Mouse (Mus musculus): ENCODE measurements around the gene Plcg2. TPM values are rescaled to one million over a fixed set of nuclear protein-coding genes. Genes with fewer than 3 reads are reported as not detected.

Gene Plcg2
- polyA plus RNA-seq, 1 experiment from 2014 or later, result 2.0 TPM

DNA sequence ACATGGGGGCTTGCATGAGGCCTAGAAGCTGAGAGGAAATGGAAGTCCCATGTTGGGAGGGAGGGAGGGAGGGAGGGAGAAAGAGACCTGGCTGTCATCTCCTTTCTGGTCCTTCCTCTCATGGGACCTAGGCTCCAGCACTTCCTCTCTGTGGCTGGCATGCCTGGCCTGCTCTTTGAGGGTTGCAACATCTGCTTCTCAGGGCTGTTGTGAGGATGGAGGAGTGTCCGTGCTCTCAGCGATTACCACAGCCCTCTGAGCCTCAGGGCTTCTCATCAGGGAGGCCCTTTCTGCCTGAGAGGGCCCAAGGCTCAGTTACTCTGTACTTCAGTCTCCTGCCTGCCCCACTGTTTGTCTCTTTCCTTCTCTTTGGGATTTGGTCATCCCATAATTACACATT, 28.1 kb downstream of the Plcg2 start:
- H3K4me2 ChIP-seq (replicated peaks), result no peak overlapping the region
- H3K9ac ChIP-seq (replicated peaks), result no peak overlapping the region
- no peaks in the 10 kb centered on the region for H3K4me1 ChIP-seq
- H3K36me3 ChIP-seq, result no peaks in the 10 kb centered on the region
- H3K27ac ChIP-seq (replicated peaks), result no peak overlapping the region
- no peaks in the 10 kb centered on the region for H3K27me3 ChIP-seq
- 41% methylated on average over 2 of the region's 2 CpGs for WGBS
- ATAC-seq (ENCODE audit: low FRiP score, low read depth), result no peak
- no peaks in the 10 kb centered on the region for H3K9me3 ChIP-seq
- no peak overlapping the region for H3K4me3 ChIP-seq

DNA sequence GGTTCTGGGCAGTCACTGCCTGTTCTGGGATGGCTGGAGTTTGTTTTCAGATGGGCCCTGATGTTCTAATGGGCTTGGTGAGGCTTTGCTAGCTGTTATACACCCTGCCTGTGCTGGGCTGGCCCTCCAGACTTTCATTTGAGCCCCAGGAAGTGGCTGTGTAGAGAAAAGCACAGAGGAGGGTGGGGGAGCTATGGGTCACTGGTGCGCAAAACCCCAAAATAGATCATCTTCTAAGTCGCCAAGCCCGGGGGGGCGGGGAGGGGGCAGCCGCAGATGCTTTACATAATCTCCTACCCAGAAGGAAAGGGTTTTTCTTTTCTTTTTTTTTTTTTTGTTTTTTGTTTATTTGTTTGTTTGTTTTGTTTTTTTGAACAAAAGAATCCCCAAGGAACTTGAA, 29.9 kb downstream of the Plcg2 start:
- H3K4me2 ChIP-seq (replicated peaks), result no peak overlapping the region
- no peaks in the 10 kb centered on the region for H3K36me3 ChIP-seq
- ATAC-seq (ENCODE audit: low FRiP score, low read depth), result no peak
- no peaks in the 10 kb centered on the region for H3K4me1 ChIP-seq
- no peaks in the 10 kb centered on the region for H3K27me3 ChIP-seq
- no peak overlapping the region for H3K4me3 ChIP-seq
- no peak overlapping the region for H3K27ac ChIP-seq (replicated peaks)
- H3K9me3 ChIP-seq, result no peaks in the 10 kb centered on the region
- 77% methylated on average over 5 of the region's 5 CpGs for WGBS
- no peak overlapping the region for H3K9ac ChIP-seq (replicated peaks)

DNA sequence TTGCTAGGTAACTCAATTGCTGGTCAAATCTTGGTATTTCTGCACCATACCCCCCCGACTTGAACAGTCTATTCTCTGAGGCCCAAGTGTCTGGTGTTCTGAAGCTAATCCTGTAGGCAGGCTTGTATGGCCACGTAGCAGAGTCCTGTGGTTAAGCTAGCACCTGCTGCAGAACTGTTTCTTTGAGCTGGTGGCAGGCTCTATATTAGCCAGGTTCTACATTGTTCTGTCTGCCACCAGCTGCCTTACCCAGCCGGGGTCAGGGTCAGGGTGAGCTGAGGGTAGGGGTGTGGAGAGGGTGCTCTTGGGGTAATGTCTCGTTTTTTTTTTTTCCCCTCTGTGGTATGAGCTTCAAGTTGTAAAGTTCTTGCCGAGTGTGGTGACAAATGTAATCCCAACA, 31.1 kb downstream of the Plcg2 start:
- WGBS, result 66% methylated on average over 5 of the region's 5 CpGs
- Histone ChIP-seq H3K36me3 (no peaks in the 10 kb centered on the region), H3K9me3 (no peaks in the 10 kb centered on the region), H3K4me2 (replicated peaks) (no peak overlapping the region), H3K27ac (replicated peaks) (no peak overlapping the region), H3K4me1 (no peaks in the 10 kb centered on the region), H3K4me3 (no peak overlapping the region), H3K27me3 (no peaks in the 10 kb centered on the region), H3K9ac (replicated peaks) (no peak overlapping the region)
- no peak for ATAC-seq (ENCODE audit: low FRiP score, low read depth)

DNA sequence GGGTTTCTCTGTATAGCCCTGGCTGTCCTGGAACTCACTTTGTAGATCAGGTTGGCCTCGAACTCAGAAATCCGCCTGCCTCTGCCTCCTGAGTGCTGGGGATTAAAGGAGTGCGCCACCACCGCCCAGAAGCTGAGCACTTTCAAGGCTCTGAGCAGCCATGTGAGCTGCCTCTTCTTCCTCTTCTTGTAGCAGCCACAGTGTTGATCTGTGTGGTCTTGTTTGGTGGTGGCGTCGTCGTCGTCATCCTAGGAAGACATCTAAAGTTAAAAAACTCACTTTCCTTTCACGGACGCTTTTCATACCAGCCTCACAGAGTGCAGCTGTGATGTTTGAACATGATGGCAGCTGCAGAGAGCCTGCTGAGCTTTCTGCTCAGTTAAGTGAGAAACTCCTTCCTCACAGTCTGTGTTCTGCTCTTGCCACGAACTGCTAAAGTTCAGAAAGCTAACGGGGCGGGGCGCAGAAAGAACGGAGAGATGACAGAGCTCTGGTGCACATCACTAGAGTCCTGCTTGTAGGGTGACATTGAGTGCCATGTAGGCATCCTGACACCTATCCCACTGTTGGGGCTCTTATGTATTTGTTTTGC, 34.4 kb downstream of the Plcg2 start:
- Histone ChIP-seq H3K4me3 (no peak overlapping the region), H3K4me1 (no peaks in the 10 kb centered on the region), H3K4me2 (replicated peaks) (no peak overlapping the region), H3K27me3 (no peaks in the 10 kb centered on the region), H3K36me3 (no peaks in the 10 kb centered on the region), H3K9me3 (no peaks in the 10 kb centered on the region), H3K27ac (replicated peaks) (no peak overlapping the region), H3K9ac (replicated peaks) (no peak overlapping the region)
- 88% methylated on average over 15 of the region's 15 CpGs for WGBS
- ATAC-seq (ENCODE audit: low FRiP score, low read depth), result no peak

DNA sequence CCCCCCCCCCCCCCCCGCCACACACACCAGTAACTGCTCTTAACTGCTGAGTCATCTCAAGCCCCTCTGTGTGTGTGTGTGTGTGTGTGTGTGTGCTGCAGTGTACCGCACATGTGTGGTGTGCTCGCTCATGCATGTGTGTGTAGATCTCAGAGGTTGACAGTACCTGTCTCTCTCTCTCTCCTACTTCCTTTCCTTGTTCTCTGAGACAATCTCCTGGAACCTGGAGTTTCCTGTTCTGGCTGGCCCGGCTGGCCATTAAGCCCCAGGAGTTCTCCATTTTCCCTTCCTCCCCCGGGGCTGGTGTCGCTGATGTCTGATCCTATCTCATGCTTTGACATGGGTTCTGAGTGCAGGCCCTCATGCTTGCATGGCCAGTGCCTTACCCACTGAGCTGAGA, 38.8 kb downstream of the Plcg2 start:
- WGBS, result 86% methylated on average over 5 of the region's 6 CpGs
- H3K27ac ChIP-seq (replicated peaks), result no peak overlapping the region
- ATAC-seq (ENCODE audit: low FRiP score, low read depth), result no peak
- no peaks in the 10 kb centered on the region for H3K4me1 ChIP-seq
- H3K9me3 ChIP-seq, result no peaks in the 10 kb centered on the region
- no peaks in the 10 kb centered on the region for H3K36me3 ChIP-seq
- no peak overlapping the region for H3K4me2 ChIP-seq (replicated peaks)
- no peak overlapping the region for H3K9ac ChIP-seq (replicated peaks)
- no peak overlapping the region for H3K4me3 ChIP-seq
- no peaks in the 10 kb centered on the region for H3K27me3 ChIP-seq

DNA sequence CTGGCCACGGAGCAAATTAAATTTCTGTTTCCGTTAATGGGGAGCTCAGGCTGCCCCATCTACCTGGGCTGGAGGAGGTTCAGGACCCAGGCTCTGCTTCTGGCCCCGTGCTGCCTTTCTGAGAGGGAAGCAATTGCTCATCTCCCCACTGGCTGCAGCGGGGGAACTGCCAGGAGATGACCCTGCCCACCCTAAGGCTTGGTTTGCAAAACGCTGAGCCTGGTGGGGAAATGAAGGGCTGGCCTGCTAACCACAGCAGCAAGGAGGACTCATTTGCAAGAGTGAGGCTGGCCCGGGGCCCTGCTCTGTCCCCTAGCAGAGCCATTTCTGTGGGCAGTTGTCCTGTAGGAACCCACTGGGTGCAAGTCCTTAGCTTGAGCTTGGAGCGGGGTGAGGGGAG, 39.7 kb downstream of the Plcg2 start:
- no peaks in the 10 kb centered on the region for H3K27me3 ChIP-seq
- no peaks in the 10 kb centered on the region for H3K9me3 ChIP-seq
- 76% methylated on average over 7 of the region's 7 CpGs for WGBS
- H3K27ac ChIP-seq (replicated peaks), result no peak overlapping the region
- no peak overlapping the region for H3K9ac ChIP-seq (replicated peaks)
- no peak overlapping the region for H3K4me2 ChIP-seq (replicated peaks)
- no peaks in the 10 kb centered on the region for H3K36me3 ChIP-seq
- H3K4me3 ChIP-seq, result no peak overlapping the region
- no peak for ATAC-seq (ENCODE audit: low FRiP score, low read depth)
- no peaks in the 10 kb centered on the region for H3K4me1 ChIP-seq

DNA sequence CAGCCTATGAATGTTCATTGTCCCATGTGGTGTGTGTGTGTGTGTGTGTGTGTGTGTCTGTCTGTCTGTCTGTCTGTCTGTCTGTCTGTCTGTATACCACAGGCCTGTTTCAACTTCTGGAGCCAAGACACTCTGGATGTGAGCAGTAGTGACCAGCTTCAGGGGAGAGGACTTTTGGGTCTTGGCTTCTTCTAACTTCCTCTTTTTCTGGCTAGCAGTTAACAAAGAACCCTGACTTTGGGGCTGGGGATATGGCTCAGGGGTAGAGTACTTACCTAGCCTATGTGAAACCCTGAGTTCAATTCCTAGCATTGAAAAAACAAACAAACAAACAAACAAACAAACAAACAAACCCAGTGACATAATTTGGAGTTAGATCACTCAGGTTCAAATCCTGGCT, 44.9 kb downstream of the Plcg2 start:
- Histone ChIP-seq H3K9me3 (no peaks in the 10 kb centered on the region), H3K27ac (replicated peaks) (no peak overlapping the region), H3K4me1 (no peaks in the 10 kb centered on the region), H3K4me2 (replicated peaks) (no peak overlapping the region), H3K36me3 (no peaks in the 10 kb centered on the region), H3K27me3 (no peaks in the 10 kb centered on the region), H3K4me3 (no peak overlapping the region), H3K9ac (replicated peaks) (no peak overlapping the region)
- no peak for ATAC-seq (ENCODE audit: low FRiP score, low read depth)

GRCm38 (mm10) chr8:117543789-117544188, 45.7 kb downstream of the Plcg2 start:
- no peak overlapping the region for H3K27ac ChIP-seq (replicated peaks)
- H3K4me2 ChIP-seq (replicated peaks), result no peak overlapping the region
- no peaks in the 10 kb centered on the region for H3K36me3 ChIP-seq
- H3K4me3 ChIP-seq, result no peak overlapping the region
- H3K9me3 ChIP-seq, result no peaks in the 10 kb centered on the region
- H3K9ac ChIP-seq (replicated peaks), result no peak overlapping the region
- 92% methylated on average over 6 of the region's 6 CpGs for WGBS
- no peak for ATAC-seq (ENCODE audit: low FRiP score, low read depth)
- H3K27me3 ChIP-seq, result no peaks in the 10 kb centered on the region
- no peaks in the 10 kb centered on the region for H3K4me1 ChIP-seq

- Histone ChIP-seq H3K27ac (replicated peaks) (no peak overlapping the region), H3K9me3 (no peaks in the 10 kb centered on the region), H3K4me3 (no peak overlapping the region), H3K27me3 (no peaks in the 10 kb centered on the region), H3K4me1 (no peaks in the 10 kb centered on the region), H3K36me3 (no peaks in the 10 kb centered on the region), H3K9ac (replicated peaks) (no peak overlapping the region), H3K4me2 (replicated peaks) (no peak overlapping the region)
- WGBS, result 66% methylated on average over 8 of the region's 8 CpGs
- no peak for ATAC-seq (ENCODE audit: low FRiP score, low read depth)
Measured at GRCm38 (mm10) chr8:117545043-117545442, 47.0 kb downstream of the Plcg2 start.

DNA sequence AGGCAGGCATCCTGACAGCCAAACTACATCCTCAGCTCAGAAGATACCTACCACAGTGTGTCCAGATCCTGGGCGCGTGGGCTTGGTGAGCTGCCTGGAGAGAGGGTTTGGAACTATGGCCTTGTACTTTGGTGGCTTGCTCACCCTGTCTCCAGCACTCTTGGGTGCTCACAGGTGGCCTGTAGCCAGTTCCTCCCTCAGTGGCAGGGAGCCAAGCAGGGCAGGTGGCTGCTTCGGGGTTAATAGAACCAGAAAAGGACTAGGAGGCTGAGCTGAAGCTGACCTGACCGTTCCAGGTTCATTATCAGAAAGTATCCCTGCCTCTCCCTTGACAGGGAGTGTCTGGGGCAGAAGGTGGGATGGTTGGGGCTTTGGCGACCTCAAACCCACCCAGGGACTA, 48.3 kb downstream of the Plcg2 start:
- Histone ChIP-seq H3K4me1 (no peaks in the 10 kb centered on the region), H3K36me3 (no peaks in the 10 kb centered on the region), H3K9me3 (no peaks in the 10 kb centered on the region), H3K4me2 (replicated peaks) (no peak overlapping the region), H3K27ac (replicated peaks) (no peak overlapping the region), H3K4me3 (no peak overlapping the region), H3K9ac (replicated peaks) (no peak overlapping the region), H3K27me3 (no peaks in the 10 kb centered on the region)
- ATAC-seq (ENCODE audit: low FRiP score, low read depth), result no peak
- WGBS, result 90% methylated on average over 5 of the region's 5 CpGs

- H3K9me3 ChIP-seq, result no peaks in the 10 kb centered on the region
- H3K27me3 ChIP-seq, result no peaks in the 10 kb centered on the region
- H3K4me3 ChIP-seq, result no peak overlapping the region
- H3K36me3 ChIP-seq, result no peaks in the 10 kb centered on the region
- H3K4me2 ChIP-seq (replicated peaks), result no peak overlapping the region
- ATAC-seq (ENCODE audit: low FRiP score, low read depth), result no peak
- no peak overlapping the region for H3K9ac ChIP-seq (replicated peaks)
- no peaks in the 10 kb centered on the region for H3K4me1 ChIP-seq
- H3K27ac ChIP-seq (replicated peaks), result no peak overlapping the region
- 88% methylated on average over 5 of the region's 5 CpGs for WGBS
Measured at GRCm38 (mm10) chr8:117547945-117548344, 49.9 kb downstream of the Plcg2 start.

DNA sequence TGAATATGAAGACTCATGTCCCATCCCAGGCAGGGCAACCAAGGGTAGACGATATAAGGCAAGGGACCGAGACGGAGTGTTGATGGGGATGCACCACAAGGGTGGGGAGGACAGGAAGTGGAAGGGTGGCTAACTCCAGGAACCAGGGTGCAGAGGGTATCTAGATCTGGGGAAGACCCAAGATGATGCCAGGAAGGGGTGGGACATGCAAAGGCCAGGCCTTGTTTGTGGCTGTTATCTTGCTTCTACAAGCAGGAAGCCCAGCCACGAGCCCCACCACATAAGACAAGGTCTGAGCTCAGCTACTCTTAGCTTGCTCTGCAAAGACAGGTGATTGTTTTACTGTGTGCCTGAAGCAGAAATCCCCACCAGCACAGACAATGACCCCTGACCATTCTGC, 50.4 kb downstream of the Plcg2 start:
- Histone ChIP-seq H3K4me1 (no peaks in the 10 kb centered on the region), H3K9me3 (no peaks in the 10 kb centered on the region), H3K27ac (replicated peaks) (no peak overlapping the region), H3K36me3 (no peaks in the 10 kb centered on the region), H3K4me2 (replicated peaks) (no peak overlapping the region), H3K27me3 (no peaks in the 10 kb centered on the region), H3K9ac (replicated peaks) (no peak overlapping the region), H3K4me3 (no peak overlapping the region)
- ATAC-seq (ENCODE audit: low FRiP score, low read depth), result no peak
- 89% methylated on average over 4 of the region's 4 CpGs for WGBS

- Histone ChIP-seq H3K4me3 (no peak overlapping the region), H3K9ac (replicated peaks) (no peak overlapping the region), H3K4me2 (replicated peaks) (no peak overlapping the region), H3K4me1 (no peaks in the 10 kb centered on the region), H3K27ac (replicated peaks) (no peak overlapping the region), H3K9me3 (no peaks in the 10 kb centered on the region), H3K36me3 (no peaks in the 10 kb centered on the region), H3K27me3 (no peaks in the 10 kb centered on the region)
- WGBS, result 92% methylated on average over 5 of the region's 5 CpGs
- ATAC-seq (ENCODE audit: low FRiP score, low read depth), result no peak
Measured at GRCm38 (mm10) chr8:117550529-117550928, 52.4 kb downstream of the Plcg2 start.

Measured in midbrain, embryonic 12.5 days (tissue).